Mouse (Mus musculus): ENCODE data around the gene Lrrc36.

- no peak for TF ChIP-seq CTCF (IDR thresholded peaks at IDR 0.05; ENCODE audit: control insufficient read depth, insufficient read depth, low read length)
- TF ChIP-seq POLR2A (IDR thresholded peaks at IDR 0.05; ENCODE audit: borderline replicate concordance, control insufficient read depth, low read depth, low read length), result no peak
These were observed 86.4 kb downstream of the Lrrc36 start for GRCm38 (mm10) chr8:105499787-105500186.

Data from bone marrow, adult 2 months (tissue).